Mouse (Mus musculus): Measurements from ENCODE around the gene Map6. TPM values are rescaled to one million over a fixed set of nuclear protein-coding genes. Genes with fewer than 3 reads are reported as not detected.
A peak's percentile ranks its signal among the peaks of the same experiment; 100 is the strongest.

Gene Map6
- 100 to 1,000 TPM; 182 to 190 TPM for total RNA-seq (2021)
- long read RNA-seq, experiment 1, full-length matches to known transcripts = 89 of 108 reads
- long read RNA-seq, experiment 1, partial matches to known transcripts = 11 of 108 reads
- long read RNA-seq, experiment 1, other reads (novel, unspliced or antisense) = 8 of 108 reads
- long read RNA-seq, experiment 2, full-length matches to known transcripts = 89 of 110 reads
- long read RNA-seq, experiment 2, partial matches to known transcripts = 16 of 110 reads
- long read RNA-seq, experiment 2, other reads (novel, unspliced or antisense) = 5 of 110 reads

GRCm38 (mm10) chr7:99267251-99267896, at the start of gene Map6:
Gene Map6 (plus strand): TSS chr7:99267447.
- DNase-seq (ENCODE audit: low spot score in 2 of 2) = peak; percentile 78 to 90
- intact Hi-C loops (cut with DNase I) = loop anchor here (5.0 kb wide), 1 partner anchor 100 kb away; no protein-coding TSS in a partner anchor

- DNase-seq (ENCODE audit: low spot score in 2 of 2) = no peak
- intact Hi-C loops (cut with DNase I) = no loop called here
These were observed 43.0 kb upstream of the Map6 start for GRCm38 (mm10) chr7:99224225-99224624.

GRCm38 (mm10) chr7:99224648-99225190, 42.5 kb upstream of the Map6 start:
- no peak for DNase-seq (ENCODE audit: low spot score in 2 of 2)
- intact Hi-C loops (cut with DNase I) = no loop called here

- intact Hi-C loops (cut with DNase I) = no loop called here
- no peak for DNase-seq (ENCODE audit: low spot score in 2 of 2)
These were observed 41.8 kb upstream of the Map6 start for GRCm38 (mm10) chr7:99225421-99225820.

GRCm38 (mm10) chr7:99226662-99227061, 40.6 kb upstream of the Map6 start:
- no peak for DNase-seq (ENCODE audit: low spot score in 2 of 2)
- intact Hi-C loops (cut with DNase I) = no loop called here

- no peak for DNase-seq (ENCODE audit: low spot score in 2 of 2)
- intact Hi-C loops (cut with DNase I) = no loop called here
These were observed 40.0 kb upstream of the Map6 start for GRCm38 (mm10) chr7:99227267-99227666.

- no peak for DNase-seq (ENCODE audit: low spot score in 2 of 2)
- intact Hi-C loops (cut with DNase I) = no loop called here
These were observed 38.4 kb upstream of the Map6 start for GRCm38 (mm10) chr7:99228825-99229224.

GRCm38 (mm10) chr7:99229411-99229810, 37.8 kb upstream of the Map6 start:
- no peak for DNase-seq (ENCODE audit: low spot score in 2 of 2)
- intact Hi-C loops (cut with DNase I) = no loop called here

- DNase-seq (ENCODE audit: low spot score in 2 of 2) = no peak
- intact Hi-C loops (cut with DNase I) = no loop called here
These were observed 37.0 kb upstream of the Map6 start for GRCm38 (mm10) chr7:99230061-99230747.

- DNase-seq (ENCODE audit: low spot score in 2 of 2) = no peak
- intact Hi-C loops (cut with DNase I) = no loop called here
These were observed 34.7 kb upstream of the Map6 start for GRCm38 (mm10) chr7:99232571-99232970.

GRCm38 (mm10) chr7:99234916-99235315, 32.3 kb upstream of the Map6 start:
- no peak for DNase-seq (ENCODE audit: low spot score in 2 of 2)
- intact Hi-C loops (cut with DNase I) = no loop called here

GRCm38 (mm10) chr7:99235657-99236056, 31.6 kb upstream of the Map6 start:
- intact Hi-C loops (cut with DNase I) = no loop called here
- DNase-seq (ENCODE audit: low spot score in 2 of 2) = no peak

GRCm38 (mm10) chr7:99236888-99237660, 30.2 kb upstream of the Map6 start:
- intact Hi-C loops (cut with DNase I) = no loop called here
- no peak for DNase-seq (ENCODE audit: low spot score in 2 of 2)

GRCm38 (mm10) chr7:99238417-99238816, 28.8 kb upstream of the Map6 start, which contains the start of gene Mogat2:
Gene Mogat2 (minus strand): TSS chr7:99238619.
- intact Hi-C loops (cut with DNase I) = no loop called here
- no peak for DNase-seq (ENCODE audit: low spot score in 2 of 2)

GRCm38 (mm10) chr7:99242097-99242496, 25.1 kb upstream of the Map6 start:
- intact Hi-C loops (cut with DNase I) = no loop called here
- no peak for DNase-seq (ENCODE audit: low spot score in 2 of 2)

- intact Hi-C loops (cut with DNase I) = loop anchor here (5.0 kb wide), 1 partner anchor 66 kb away; the partner anchor contains the start of gene Dgat2
- no peak for DNase-seq (ENCODE audit: low spot score in 2 of 2)
These were observed 19.0 kb upstream of the Map6 start for GRCm38 (mm10) chr7:99248157-99248742.

- intact Hi-C loops (cut with DNase I) = loop anchor here (5.0 kb wide), 1 partner anchor 67 kb away; the partner anchor contains the start of gene Dgat2
- DNase-seq (ENCODE audit: low spot score in 2 of 2) = no peak
These were observed 18.2 kb upstream of the Map6 start for GRCm38 (mm10) chr7:99248906-99249581.

- peak; percentile 61 to 64 for DNase-seq (ENCODE audit: low spot score in 2 of 2)
- intact Hi-C loops (cut with DNase I) = loop anchor here (5.0 kb wide), 1 partner anchor 67 kb away; the partner anchor contains the start of gene Dgat2
These were observed 17.7 kb upstream of the Map6 start for GRCm38 (mm10) chr7:99249582-99249911.

All from left cerebral cortex, postnatal 14 days (tissue).